Mouse (Mus musculus) hindbrain, postnatal 0 days (tissue): ENCODE data around the gene Zfp580. TPM values are rescaled to one million over a fixed set of nuclear protein-coding genes. Genes with fewer than 3 reads are reported as not detected.

Experiments used
- ATAC-seq: fragments of 200-750 bp; cut with Nextera tagmentation; 2 replicates; pipeline ENCODE4 v1.8.0; 2017; ENCODE audit warnings: mild to moderate bottlenecking, moderate TSS enrichment, moderate library complexity
- DNase-seq: peaks from one replicate; pipeline ENCODE4 v3.0.0-alpha.2; 2015; ENCODE audit warnings: low spot score
- H3K27ac ChIP-seq: fragments of 300-500 bp; sonication (generic); 2 replicates; pipeline ENCODE4 v1.5.1; 2014; ENCODE audit warnings: mild to moderate bottlenecking
- H3K27me3 ChIP-seq: fragments of 300-500 bp; sonication (generic); 2 replicates; pipeline ENCODE4 v1.6.1; 2014; ENCODE audit warnings: low read length, mixed read lengths; ENCODE audit not compliant: insufficient read depth
- H3K36me3 ChIP-seq: fragments of 300-500 bp; sonication (generic); 2 replicates; pipeline ENCODE4 v1.6.1; 2014; ENCODE audit warnings: low read length, mixed read lengths; ENCODE audit not compliant: insufficient read depth
- H3K4me1 ChIP-seq: fragments of 300-500 bp; sonication (generic); 2 replicates; pipeline ENCODE4 v1.6.1; 2014; ENCODE audit warnings: antibody characterized with exemption, low read length, mixed read lengths; ENCODE audit not compliant: insufficient read depth
- H3K4me2 ChIP-seq: fragments of 300-500 bp; sonication (generic); 2 replicates; pipeline ENCODE4 v1.6.1; 2014; ENCODE audit warnings: low read depth, mild to moderate bottlenecking, low read length, moderate library complexity, mixed read lengths
- H3K4me3 ChIP-seq: fragments of 300-500 bp; sonication (generic); 2 replicates; pipeline ENCODE4 v1.5.1; 2014; ENCODE audit warnings: low read length
- H3K9ac ChIP-seq: fragments of 300-500 bp; sonication (generic); replicated peaks from 2 replicates; pipeline ENCODE4 v1.6.1; 2014; ENCODE audit warnings: mild to moderate bottlenecking, low read length, moderate library complexity, mixed read lengths
- H3K9me3 ChIP-seq: fragments of 300-500 bp; sonication (generic); 2 replicates; pipeline ENCODE4 v1.6.1; 2016; ENCODE audit warnings: low read length, mixed read lengths
- CTCF ChIP-seq: IDR thresholded peaks from 2 replicates; pipeline ENCODE4 v1.5.1; 2016; ENCODE audit warnings: antibody characterized with exemption, control low read depth, low read depth
- WGBS: fragments of 180-500 bp; shearing (Covaris S2); extraction: QIAGEN DNeasy Blood & Tissue Kit; methylation state at CpG from one replicate; pipeline ENCODE4 v1.1.7; 2014; 5-methylcytosine and 5-hydroxymethylcytosine counted together
- polyA plus RNA-seq: library from polyadenylated mRNA; unstranded; fragments of >200 nt; fragmentation: Nextera tagmentation; extraction: Ambion mirVana; gene quantifications from 2 replicates; pipeline ENCODE4 v1.2.1, GENCODE M21; 2015
- total RNA-seq: library from RNA; depleted of rRNA; stranded (reverse); fragments of >200 nt; gene quantifications from 2 replicates; pipeline ENCODE4 v1.2.3, GENCODE M21; 2014

Zfp580 gene
- total and polyA plus RNA-seq, 2 experiments from 2014 or later = 69.6 to 128 TPM

- Histone ChIP-seq H3K9ac (peak overlapping the region; percentile 56), H3K4me3 (peak overlapping the region; percentile 49), H3K4me1 (peaks cover 34% of the 10 kb centered on the region), H3K27me3 (peaks cover 11% of the 10 kb centered on the region; the same call in 1 of the 2 replicates), H3K27ac (peak overlapping the region; percentile 73), H3K9me3 (no peaks in the 10 kb centered on the region), H3K4me2 (peak overlapping the region; percentile 71), H3K36me3 (no peaks in the 10 kb centered on the region)
- ATAC-seq (peak; percentile 16), DNase-seq (peak; percentile 80)
- no peak for TF ChIP-seq CTCF
- WGBS = 2% methylated on average over 55 of the region's 55 CpGs
Measured at GRCm38 (mm10) chr7:5056651-5057263, 5.4 kb downstream of the Zfp580 start.

DNA sequence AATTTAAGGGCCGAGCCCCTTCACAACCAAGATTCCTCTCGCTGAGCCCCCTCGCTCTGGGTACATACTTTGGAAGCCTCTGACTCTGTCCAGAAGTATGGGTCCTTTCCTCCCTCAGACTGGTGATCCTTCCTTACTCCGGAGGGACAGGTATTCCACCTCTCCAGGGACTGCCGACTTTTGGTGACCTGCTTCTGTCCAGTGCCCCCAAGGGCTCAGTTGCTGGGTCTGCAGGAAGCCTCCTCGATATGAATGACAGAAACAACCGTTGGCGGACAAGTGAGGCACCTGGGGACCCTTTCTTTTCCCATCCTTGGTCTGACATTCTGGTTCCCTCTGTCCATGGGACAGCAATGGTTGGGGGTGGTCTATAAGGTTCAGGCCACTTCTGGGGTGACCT, 6.0 kb downstream of the Zfp580 start:
- no peaks in the 10 kb centered on the region for H3K9me3 ChIP-seq
- H3K4me2 ChIP-seq = peak overlapping the region; percentile 71
- no peak for TF ChIP-seq CTCF
- peaks cover 34% of the 10 kb centered on the region for H3K4me1 ChIP-seq
- peak overlapping the region; percentile 49 for H3K4me3 ChIP-seq
- H3K36me3 ChIP-seq = no peaks in the 10 kb centered on the region
- peaks cover 11% of the 10 kb centered on the region; the same call in 1 of the 2 replicates for H3K27me3 ChIP-seq
- DNase-seq = no peak
- no peak for ATAC-seq
- WGBS = 30% methylated on average over 8 of the region's 8 CpGs
- peak overlapping the region; percentile 73; the same call in 1 of the 2 replicates for H3K27ac ChIP-seq
- peak overlapping the region; percentile 56 for H3K9ac ChIP-seq

- H3K27ac ChIP-seq = no peak overlapping the region
- no peak for ATAC-seq
- H3K9ac ChIP-seq = peak overlapping the region; percentile 56; the same call in 1 of the 2 replicates
Measured at GRCm38 (mm10) chr7:5057804-5058203, 6.5 kb downstream of the Zfp580 start.

GRCm38 (mm10) chr7:5058631-5059030, 7.3 kb downstream of the Zfp580 start:
- Histone ChIP-seq H3K9ac (no peak overlapping the region), H3K4me3 (no peak overlapping the region), H3K9me3 (no peaks in the 10 kb centered on the region), H3K27me3 (0 out of 2 replicates have a peak, but pooled peaks cover 11% of the 10 kb centered on the region), H3K4me1 (peaks cover 29% of the 10 kb centered on the region), H3K36me3 (no peaks in the 10 kb centered on the region), H3K4me2 (no peak overlapping the region), H3K27ac (no peak overlapping the region)
- 96% methylated on average over 1 of the region's 1 CpGs for WGBS
- no peak for TF ChIP-seq CTCF
- DNase-seq (no peak), ATAC-seq (no peak)

More at GRCm38 (mm10) chr7:5057804-5058203, 6.5 kb downstream of the Zfp580 start:
- peak overlapping the region; percentile 71 for H3K4me2 ChIP-seq
- H3K36me3 ChIP-seq = no peaks in the 10 kb centered on the region
- TF ChIP-seq CTCF = peak; percentile 33
- H3K9me3 ChIP-seq = no peaks in the 10 kb centered on the region
- peak overlapping the region; percentile 49 for H3K4me3 ChIP-seq
- WGBS = 25% methylated on average over 11 of the region's 11 CpGs
- H3K4me1 ChIP-seq = peaks cover 32% of the 10 kb centered on the region
- H3K27me3 ChIP-seq = peaks cover 11% of the 10 kb centered on the region; the same call in 1 of the 2 replicates
- DNase-seq = no peak

GRCm38 (mm10) chr7:5059421-5059820, 8.1 kb downstream of the Zfp580 start:
- Histone ChIP-seq H3K4me3 (no peak overlapping the region), H3K9ac (no peak overlapping the region), H3K9me3 (no peaks in the 10 kb centered on the region), H3K27me3 (0 out of 2 replicates have a peak, but pooled peaks cover 11% of the 10 kb centered on the region), H3K27ac (peak overlapping the region; percentile 99), H3K4me1 (peaks cover 34% of the 10 kb centered on the region), H3K4me2 (no peak overlapping the region), H3K36me3 (no peaks in the 10 kb centered on the region)
- WGBS = 91% methylated on average over 12 of the region's 12 CpGs
- no peak for ATAC-seq
- no peak for TF ChIP-seq CTCF
- no peak for DNase-seq

GRCm38 (mm10) chr7:5060239-5060731, 8.9 kb downstream of the Zfp580 start:
- H3K9ac ChIP-seq = peak overlapping the region; percentile 79
- H3K27ac ChIP-seq = peak overlapping the region; percentile 99
- H3K4me1 ChIP-seq = peaks cover 34% of the 10 kb centered on the region
- peak; percentile 93 for DNase-seq
- 3% methylated on average over 27 of the region's 27 CpGs for WGBS
- peak; percentile 80 for TF ChIP-seq CTCF
- no peak for ATAC-seq
- peak overlapping the region; percentile 70 for H3K4me3 ChIP-seq
- H3K36me3 ChIP-seq = no peaks in the 10 kb centered on the region
- H3K27me3 ChIP-seq = 0 out of 2 replicates have a peak, but pooled peaks cover 5% of the 10 kb centered on the region
- no peaks in the 10 kb centered on the region for H3K9me3 ChIP-seq
- H3K4me2 ChIP-seq = peak overlapping the region; percentile 93
